Mouse (Mus musculus): ENCODE measurements at regions not wholly inside any gene's neighbourhood (a gene's known extent, or its start where the extent isn't known, plus 50 kb on each side); places are given as distances from the start of the nearest gene placed in this dataset.

DNA sequence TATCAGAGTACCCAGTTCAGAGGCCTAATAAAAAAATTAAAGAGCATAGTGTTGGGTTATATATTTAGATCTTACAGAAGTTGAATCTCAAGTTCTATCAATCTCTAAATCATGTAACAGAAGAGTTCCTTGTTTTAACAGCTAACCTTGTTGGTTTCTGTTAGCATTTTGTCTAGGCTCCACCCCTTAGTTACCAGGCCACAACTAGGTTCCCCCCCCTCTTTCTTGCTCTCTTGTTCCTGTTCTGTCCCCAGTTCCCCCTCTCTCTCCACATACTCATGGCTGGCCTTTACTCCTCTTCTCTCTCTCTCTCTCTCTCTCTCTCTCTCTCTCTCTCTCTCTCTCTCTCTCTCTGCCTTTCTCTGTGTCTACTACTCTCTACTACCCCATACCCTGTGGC lies 53.3 kb upstream of the Ugp2 start:
- Histone ChIP-seq H3K4me3 (replicated peaks) (no peak overlapping the region), H3K4me2 (no peak overlapping the region), H3K27ac (replicated peaks) (no peak overlapping the region), H3K4me1 (replicated peaks) (peaks cover 3% of the 10 kb centered on the region), H3K36me3 (replicated peaks) (no peaks in the 10 kb centered on the region), H3K27me3 (no peaks in the 10 kb centered on the region), H3K9me3 (replicated peaks) (no peaks in the 10 kb centered on the region), H3K9ac (no peak overlapping the region)
- no peak for ATAC-seq (ENCODE audit: insufficient read depth)

- H3K36me3 ChIP-seq (replicated peaks), result no peaks in the 10 kb centered on the region
- no peak overlapping the region for H3K27ac ChIP-seq (replicated peaks)
- no peaks in the 10 kb centered on the region for H3K27me3 ChIP-seq
- H3K4me2 ChIP-seq, result no peak overlapping the region
- WGBS (ENCODE audit: insufficient replicate concordance), result 39% methylated on average over 2 of the region's 2 CpGs
- no peak overlapping the region for H3K9ac ChIP-seq
- ATAC-seq (ENCODE audit: insufficient read depth), result no peak
- peaks cover 3% of the 10 kb centered on the region; the same call in 1 of the 2 replicates for H3K4me1 ChIP-seq (replicated peaks)
- no peaks in the 10 kb centered on the region for H3K9me3 ChIP-seq (replicated peaks)
- no peak overlapping the region for H3K4me3 ChIP-seq (replicated peaks)
These were observed 51.4 kb upstream of the Ugp2 start for GRCm38 (mm10) chr11:21422281-21422878.
